Mouse (Mus musculus): Measurements from ENCODE around the gene Cdk2.

Gene Cdk2

DNA sequence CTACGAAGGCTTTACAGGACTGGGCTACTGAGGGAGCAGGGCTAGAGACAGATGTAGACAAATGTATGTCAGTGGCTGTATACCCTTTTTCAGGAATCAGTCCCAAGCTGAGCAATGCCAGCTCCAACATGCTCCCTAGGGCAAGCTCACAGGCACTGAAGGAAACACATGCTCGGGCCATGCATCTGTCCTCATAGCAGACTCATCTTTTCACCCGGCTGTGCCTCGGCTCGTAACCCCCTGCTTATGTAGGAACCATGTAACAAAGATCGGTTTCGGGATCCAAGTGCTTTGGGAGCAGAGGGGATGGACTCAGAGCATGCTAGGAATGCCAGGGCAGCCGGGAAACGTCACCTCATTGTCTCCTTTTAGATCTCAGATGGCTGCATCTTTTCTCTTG, 45.3 kb downstream of the Cdk2 start:
- no peak for ATAC-seq (ENCODE audit: insufficient number of reproducible peaks, low FRiP score, low TSS enrichment)

- no peak for ATAC-seq (ENCODE audit: insufficient number of reproducible peaks, low FRiP score, low TSS enrichment)
Measured at GRCm38 (mm10) chr10:128657844-128658243, 47.0 kb downstream of the Cdk2 start.

DNA sequence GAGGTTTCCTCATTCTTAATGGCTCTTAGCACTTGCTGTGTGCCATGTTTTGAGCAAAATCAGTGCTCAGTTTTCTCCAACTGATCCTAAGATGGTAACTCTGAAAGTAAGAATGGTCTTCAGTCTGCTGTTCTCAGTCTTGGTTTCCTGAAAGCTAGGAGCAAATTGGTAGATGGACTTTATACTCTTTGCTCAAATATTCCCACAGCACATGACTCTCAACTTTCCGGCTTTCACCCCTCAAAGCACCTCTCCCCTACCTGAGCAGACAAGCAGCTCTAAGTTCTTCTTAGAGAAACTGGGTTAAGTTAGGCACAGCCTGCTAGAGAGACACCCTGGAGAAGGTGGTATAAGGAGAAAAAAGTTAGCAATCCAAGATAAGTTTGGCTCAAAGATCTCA, 48.1 kb downstream of the Cdk2 start:
- ATAC-seq (ENCODE audit: insufficient number of reproducible peaks, low FRiP score, low TSS enrichment): no peak

- ATAC-seq (ENCODE audit: insufficient number of reproducible peaks, low FRiP score, low TSS enrichment): no peak
Measured at GRCm38 (mm10) chr10:128655254-128655653, 49.6 kb downstream of the Cdk2 start.

DNA sequence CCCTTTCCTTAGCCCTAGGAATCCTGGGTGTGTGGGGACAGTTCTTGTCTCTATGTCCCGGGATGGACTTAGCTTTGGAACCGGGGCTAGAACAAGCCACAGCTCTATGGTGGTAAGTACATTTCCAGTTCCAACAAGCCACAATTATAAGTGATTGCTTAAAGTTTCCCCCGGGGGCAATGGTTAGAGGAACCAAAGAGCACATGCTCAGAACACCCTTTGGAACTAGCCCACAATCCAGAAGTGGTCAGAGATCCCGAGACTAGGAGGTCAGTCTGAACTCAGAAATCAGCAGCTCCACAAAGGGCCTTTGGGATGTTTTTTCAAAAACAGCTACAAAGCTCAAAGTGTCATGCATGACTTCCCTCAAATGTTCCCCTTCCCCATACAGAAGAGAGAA, 51.0 kb downstream of the Cdk2 start:
- ATAC-seq (ENCODE audit: insufficient number of reproducible peaks, low FRiP score, low TSS enrichment): no peak
